Mouse (Mus musculus) bone marrow macrophage, adult 2 months (primary cell): ENCODE data around the gene Got2.

Experiments
- CTCF ChIP-seq: IDR thresholded peaks from 2 replicates; pipeline ENCODE4 v1.5.1; 2012; ENCODE audit warnings: low read depth, mild to moderate bottlenecking, low read length, moderate library complexity
- POLR2A ChIP-seq: IDR thresholded peaks from 2 replicates; pipeline ENCODE4 v1.6.1; 2012; ENCODE audit warnings: mild to moderate bottlenecking, low read depth, low read length, borderline replicate concordance

DNA sequence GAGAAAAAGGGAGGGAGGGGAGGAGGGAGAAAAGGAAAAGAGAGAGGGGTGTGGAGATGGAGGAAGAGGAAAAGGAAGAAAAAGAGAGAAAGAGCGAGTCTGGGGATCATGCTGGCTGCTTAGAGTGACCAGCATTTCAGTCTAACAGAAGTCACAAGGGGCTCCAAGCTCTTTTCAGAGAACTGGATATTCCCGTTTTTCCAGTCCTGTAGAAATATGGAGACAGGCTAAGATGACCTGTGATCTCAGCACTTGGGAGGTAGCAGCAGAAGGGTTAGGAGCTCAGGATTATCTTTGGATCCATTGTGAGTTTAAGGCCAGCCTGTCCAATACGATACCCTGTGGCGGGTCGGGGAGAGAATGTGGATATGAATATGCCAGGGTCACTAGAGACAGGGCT is 22.9 kb upstream of the Got2 start:
- no peak for TF ChIP-seq CTCF
- no peak for TF ChIP-seq POLR2A
